Mouse (Mus musculus) CD4-positive, CD25-positive, alpha-beta regulatory T cell, adult 2 months (primary cell): ENCODE data around the gene Hdac7.

ENCODE experiments used
- DNase-seq: peaks from one replicate; pipeline ENCODE4 v3.0.0-alpha.2; 2012; ENCODE audit warnings: low read depth, low spot score

The Hdac7 gene

GRCm38 (mm10) chr15:97854551-97854950 is 10.2 kb upstream of the Hdac7 start:
- no peak for DNase-seq

- no peak for DNase-seq
Measured at GRCm38 (mm10) chr15:97854059-97854458, 9.8 kb upstream of the Hdac7 start.

DNA sequence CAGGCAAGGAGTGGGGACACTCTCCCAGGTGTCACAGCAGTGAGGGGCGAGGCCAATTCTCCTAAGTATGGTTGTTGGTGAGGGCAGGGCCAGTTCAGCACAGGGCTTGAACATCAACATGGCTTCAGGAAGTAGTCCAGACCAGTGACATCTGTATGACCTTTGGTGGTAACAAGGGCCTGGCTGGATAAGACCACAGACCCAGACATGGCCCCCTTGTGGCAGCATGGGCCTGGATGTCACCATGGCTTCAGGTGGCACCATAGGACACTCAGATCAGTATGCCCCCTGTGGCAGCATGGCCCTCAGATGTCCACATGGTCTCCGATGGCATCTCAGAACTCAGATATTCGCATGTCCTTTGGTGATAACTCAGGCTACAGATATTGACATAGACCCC is 8.0 kb upstream of the Hdac7 start:
- no peak for DNase-seq

DNA sequence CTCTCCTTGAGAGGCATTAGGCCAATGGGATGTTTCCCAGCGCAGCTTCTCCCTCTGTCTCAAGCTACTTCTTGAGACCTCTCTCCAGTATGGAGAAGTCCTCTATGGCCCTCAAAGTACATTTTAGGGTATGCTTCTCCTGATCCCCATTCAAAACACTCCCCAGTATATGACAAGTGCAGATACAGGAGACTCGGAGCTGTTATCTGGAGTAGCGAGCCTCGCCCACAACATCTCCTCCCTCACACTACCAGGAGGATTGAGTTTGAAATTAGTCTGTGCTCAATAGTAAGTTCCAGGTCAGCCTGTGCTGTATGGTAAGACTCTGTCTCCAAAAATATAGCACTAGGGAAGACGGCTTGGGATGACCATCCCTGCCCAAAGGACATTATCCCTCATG is 6.7 kb upstream of the Hdac7 start:
- DNase-seq, result no peak

DNA sequence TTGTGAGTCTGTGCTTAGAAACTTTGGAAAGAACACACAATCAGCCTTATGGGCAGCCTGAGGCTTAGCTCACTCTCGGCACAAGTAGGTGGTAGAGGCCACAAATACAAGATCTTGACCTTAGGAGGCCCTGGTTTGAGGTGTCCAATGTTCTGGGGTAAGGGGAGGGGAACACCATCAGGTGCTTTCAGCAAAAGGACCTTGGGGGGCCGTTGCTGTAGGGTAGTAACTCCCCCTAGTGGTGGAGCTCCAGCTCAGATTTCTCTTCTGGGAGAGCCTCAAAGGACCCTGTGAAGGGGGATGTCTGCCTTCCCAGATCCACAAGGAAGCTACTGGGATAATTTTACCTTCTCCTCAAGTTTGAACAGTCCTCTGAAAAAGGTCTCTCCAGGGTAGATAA is 6.1 kb upstream of the Hdac7 start:
- DNase-seq, result peak; percentile 75

DNA sequence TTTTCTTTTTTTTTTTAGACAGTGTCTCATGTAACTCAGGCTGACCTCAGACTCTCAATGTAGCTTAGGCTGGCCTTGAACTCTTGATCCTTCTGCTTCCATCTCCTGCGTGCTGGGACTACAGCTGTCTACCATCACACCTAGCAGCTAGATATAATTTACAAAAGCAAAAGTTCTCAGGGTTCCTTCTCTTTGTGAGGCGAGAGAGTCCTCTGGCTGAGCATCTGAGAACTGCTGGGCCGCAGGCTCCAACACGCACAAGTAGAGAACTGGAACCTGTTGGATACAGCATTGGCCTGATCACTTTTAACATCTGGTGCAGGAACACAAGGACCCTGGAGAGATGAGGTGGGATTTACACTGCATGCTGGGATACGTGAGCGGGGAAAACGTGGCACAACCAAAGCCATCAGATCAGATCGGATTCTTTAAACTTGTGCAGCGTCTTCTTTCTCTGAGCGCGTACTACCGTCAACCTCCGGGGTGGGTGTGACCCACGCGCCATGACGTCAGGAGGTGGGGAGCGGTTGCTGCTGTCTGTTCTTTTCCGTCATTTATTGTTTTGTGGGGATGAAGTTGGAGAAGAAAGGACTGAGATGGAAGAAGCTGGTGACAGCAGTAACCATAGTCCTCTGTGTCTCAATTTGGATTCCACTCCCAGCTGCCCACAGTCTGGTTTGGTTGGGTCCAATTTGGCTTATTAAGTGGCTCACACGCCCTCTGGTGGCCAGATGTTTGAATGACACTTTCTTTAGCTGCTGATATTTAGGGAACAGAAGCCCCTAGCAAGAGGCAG is 5.0 kb upstream of the Hdac7 start:
- DNase-seq, result peak; percentile 93

- no peak for DNase-seq
Measured at GRCm38 (mm10) chr15:97847866-97848265, 3.6 kb upstream of the Hdac7 start.

DNA sequence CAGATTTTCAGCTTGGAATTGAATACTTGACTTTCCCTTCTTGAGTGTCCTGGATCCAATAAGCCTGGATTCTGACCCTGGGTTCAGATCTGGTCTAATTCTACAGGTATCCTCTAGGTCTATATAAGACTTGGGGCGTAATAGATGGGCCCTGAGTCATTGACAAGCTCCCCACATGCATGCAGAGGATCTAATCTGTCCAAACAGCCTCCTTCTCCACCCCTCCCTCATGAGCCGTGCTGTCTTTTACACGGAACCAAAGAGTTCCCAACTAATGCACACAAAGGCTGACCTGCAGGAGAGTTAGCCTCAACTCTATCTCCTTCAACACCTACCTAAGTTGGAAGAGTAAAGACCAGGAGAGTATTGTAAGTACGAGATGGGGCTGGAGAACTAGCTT is 3.0 kb upstream of the Hdac7 start:
- DNase-seq, result no peak

DNA sequence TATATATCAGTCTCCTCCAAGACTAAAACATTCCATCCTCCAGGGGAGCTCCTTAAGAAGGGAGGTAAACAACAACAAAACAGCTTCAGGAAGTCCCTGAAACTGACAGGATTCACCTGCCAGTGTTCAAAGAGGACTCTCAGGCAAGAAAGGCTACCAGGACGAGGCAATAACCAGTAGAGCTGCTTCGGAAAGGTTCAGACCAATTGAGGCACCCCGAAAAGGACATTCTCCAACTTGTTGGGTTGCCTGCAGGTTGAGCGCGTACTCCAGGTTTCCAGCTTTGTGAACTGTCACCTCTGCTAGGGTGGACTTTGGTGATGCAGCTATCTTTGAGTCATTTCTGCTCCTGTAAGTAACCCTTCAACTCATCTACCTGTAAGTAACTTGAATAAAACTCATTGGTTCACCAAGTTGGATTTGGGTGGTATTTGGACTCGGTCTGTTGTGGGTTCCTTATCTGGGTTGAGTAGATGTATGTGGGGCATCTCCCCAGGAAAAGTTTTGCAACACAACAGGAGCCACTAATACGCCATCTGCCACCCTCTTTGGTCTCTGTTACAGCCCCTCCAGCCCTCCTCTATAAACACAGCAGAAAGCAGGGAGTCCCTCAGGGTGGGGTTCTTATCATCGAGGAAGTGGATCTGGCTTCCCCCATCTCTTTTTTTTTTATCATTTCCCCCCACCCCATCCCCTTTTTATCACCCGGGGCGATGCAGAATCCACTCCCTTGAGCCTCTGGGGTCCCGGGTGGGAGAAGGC is 2.0 kb upstream of the Hdac7 start:
- DNase-seq, result no peak

DNA sequence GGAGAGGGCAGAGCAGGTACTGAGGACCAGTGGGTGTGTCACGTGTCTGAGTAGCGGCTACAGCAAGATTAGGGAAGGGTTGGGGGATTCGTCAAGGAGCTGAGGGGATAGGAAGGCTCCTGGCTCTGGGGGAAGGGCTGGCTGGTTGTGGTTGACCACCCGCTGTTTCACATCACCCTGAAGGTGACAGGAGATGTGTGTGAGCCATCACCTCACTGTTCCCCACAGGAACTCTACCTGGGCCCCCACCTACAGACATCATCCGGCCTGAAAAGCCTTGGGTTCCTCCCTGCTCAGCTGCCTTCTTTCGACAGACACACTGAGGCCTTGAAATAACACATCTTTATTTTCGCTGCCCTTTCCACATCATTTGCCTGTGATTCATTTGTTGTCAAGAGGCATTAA is 1.1 kb downstream of the Hdac7 start:
- peak; percentile 58 for DNase-seq

DNA sequence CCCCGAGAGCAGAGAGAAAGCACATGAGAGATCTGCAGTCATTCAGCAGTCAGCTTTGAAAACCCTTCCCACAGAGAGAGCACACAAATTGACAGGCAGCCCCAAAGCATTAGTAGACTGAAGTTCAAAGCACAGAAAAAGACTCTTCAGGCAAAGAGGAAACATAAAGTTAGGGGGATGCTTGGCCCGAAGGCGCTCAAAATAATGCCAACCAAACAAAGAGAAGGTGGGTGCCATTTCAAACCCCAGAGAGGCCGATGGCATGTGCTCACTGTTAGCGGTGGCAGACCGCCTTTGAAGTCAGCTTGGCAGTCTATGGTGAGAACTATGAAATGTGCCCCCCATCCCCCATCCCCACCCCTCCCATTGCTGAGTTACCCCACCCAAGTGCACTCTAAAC is 2.2 kb downstream of the Hdac7 start:
- DNase-seq, result peak; percentile 52

GRCm38 (mm10) chr15:97841383-97841782 is 2.9 kb downstream of the Hdac7 start:
- DNase-seq, result no peak

- DNase-seq, result peak; percentile 15
Measured at GRCm38 (mm10) chr15:97840781-97841180, 3.5 kb downstream of the Hdac7 start.

DNA sequence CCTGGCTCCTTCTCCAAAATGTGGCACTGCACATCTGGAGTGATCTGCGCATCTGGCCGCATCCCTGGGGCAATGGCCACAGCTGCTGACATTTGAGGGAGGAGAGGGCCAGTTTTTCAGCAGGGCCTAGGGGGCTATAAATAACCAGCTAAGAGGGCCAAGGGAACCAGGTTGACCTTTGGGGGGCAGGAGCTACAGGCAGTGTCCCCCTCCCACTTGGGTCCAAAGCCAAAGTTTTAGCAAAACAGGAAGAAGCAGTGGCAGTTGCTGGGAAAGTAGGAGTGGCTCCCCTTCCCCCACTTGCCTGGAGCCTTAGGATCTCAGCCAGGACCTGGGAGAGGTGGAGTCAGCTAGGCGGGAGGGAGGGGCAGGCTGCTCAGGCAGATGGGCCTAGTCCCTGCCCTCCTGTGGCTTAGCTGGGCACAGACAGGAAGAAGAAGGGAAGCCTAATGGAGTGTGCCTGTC is 4.3 kb downstream of the Hdac7 start:
- DNase-seq, result peak; percentile 26

DNA sequence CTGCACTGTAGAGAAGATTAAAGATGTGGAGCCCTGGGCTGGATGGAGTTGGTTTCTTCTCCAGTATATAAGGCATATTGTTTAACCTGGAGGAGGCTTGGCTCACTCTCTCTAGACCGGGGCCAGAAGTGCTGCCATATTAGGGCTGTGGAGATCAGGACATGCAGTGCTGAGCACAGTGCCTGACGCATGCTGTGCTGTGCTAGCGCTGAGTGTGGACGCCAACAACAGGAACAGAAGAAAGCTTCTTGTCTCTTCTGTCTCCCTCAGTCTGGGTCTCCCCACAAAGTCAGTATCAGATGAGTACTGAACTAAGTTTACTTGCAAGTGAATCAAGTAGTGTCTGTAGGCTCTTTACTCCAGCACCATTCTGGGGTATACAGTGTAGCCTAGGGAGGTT is 4.8 kb downstream of the Hdac7 start:
- DNase-seq, result peak; percentile 48

DNA sequence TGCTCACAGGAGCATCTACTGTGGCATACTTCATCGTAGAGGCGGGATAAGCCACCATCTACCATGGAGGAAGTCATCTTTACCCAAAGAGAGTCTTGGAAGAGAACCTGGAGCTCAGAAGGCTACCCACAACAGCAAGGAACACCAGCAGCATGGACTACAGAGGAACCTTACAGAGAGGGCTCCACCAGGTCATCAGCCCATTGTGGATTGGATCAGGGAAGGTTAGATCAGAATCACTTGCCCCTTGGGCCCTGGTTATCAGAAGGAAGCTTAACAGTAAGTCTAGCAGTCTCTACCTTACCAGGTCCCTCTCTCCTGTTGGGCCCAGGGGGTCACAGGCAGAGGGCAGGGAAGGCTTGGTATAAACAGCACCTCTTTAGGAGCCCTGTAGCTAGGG is 5.3 kb downstream of the Hdac7 start:
- DNase-seq, result no peak

- DNase-seq, result no peak
Measured at GRCm38 (mm10) chr15:97838395-97838794, 5.9 kb downstream of the Hdac7 start.

DNA sequence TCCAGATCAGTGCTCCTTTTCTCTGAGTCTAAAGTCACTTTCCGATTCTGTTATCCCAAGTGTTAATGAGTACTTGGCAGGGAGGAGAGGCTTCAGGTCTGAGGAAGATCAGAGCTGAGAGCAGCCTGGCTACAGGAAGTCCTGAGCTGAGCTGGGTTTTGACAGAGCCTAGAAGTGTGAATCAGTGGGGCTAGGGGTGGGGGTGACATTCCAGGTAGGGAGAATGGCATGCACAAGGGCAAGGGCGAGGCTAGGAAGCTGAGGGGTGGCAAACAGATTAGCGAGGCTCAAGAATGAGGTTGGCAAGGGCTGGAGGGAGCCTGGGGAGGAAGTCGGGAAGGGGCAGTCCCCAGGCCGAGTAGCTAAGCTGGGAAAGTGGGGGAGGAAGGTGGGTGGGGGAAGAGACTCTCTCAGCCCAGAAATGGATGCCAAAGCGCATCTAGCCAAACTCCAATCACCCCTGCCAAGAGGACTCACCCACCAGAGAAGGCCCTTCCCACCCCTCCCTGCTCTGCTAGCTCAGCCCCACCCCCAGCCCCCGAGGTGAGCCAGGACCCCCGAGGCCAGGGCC is 6.7 kb downstream of the Hdac7 start:
- DNase-seq, result peak; percentile 54

GRCm38 (mm10) chr15:97836894-97837247 is 7.4 kb downstream of the Hdac7 start:
- peak; percentile 65 for DNase-seq

DNA sequence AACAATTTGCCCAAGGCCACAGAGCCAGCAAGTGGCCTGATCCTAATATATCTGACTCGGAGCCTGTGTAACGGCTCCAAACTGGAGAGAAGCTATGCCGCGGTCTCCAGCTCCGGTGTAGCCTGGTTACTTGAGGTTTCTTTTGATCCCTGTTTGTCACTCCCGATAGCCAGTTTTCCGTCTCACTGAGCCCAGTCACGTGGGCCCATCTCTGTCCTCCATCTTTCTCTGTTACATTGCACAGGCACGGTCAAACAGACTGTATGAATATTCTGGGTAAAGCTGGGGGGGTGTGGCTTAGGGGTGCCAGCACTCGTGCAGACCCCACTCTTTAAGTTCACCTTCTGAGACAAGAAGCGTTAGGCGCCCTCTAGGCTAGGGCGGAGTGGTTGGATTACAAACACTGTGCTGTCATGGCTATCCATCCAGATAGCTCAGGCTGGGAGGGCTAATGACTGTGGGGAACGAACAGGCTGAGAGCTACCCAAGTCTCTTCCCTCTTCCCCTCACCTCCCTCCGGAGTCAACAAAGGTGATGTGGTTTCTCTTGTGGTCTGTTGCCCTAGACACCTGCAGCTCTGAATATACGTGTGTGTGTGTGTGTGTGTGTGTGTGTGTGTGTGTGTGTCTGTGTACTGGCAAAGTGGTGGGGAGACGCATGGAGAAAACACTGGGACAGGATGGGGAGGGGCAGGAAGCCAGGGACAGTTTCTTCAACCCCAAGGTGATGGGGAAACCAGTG is 8.0 kb downstream of the Hdac7 start:
- DNase-seq, result peak; percentile 75

DNA sequence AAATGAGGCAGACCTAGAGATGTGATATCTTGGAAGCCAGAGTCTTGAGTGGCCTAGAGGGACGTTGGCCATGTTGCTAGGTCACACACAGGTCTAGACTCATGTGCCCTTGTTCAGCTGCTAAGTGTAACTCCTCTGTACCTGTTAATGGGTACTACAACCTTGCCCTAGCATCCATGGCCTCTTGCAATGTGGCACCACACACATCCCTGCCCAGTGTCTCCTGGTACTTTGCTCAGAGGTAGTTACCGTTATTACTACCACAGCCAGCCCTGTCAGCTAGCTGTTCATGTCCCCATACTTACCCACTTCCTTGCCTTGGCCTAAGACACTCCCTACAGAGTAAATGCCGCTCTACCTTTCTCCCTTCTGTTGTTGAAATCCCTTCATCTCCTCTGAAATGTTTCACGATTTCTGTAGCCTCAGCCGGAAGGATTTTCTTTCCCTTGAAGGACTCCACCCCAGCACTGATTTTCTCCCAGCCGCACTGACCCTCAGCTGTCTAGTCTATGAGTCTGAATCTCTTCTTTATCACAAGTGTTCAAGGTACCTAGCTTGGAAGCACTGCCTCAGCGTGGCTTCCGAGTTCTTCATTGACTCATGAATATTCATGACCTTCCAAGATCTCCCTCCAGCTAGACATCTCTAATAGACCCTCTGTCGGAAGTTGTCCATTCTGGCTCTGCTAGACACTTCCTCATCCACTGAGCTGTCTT is 11.4 kb downstream of the Hdac7 start:
- no peak for DNase-seq
